Comparison of ENCODE assay signal across 8 mouse cellular contexts in the genomic region with DNA sequence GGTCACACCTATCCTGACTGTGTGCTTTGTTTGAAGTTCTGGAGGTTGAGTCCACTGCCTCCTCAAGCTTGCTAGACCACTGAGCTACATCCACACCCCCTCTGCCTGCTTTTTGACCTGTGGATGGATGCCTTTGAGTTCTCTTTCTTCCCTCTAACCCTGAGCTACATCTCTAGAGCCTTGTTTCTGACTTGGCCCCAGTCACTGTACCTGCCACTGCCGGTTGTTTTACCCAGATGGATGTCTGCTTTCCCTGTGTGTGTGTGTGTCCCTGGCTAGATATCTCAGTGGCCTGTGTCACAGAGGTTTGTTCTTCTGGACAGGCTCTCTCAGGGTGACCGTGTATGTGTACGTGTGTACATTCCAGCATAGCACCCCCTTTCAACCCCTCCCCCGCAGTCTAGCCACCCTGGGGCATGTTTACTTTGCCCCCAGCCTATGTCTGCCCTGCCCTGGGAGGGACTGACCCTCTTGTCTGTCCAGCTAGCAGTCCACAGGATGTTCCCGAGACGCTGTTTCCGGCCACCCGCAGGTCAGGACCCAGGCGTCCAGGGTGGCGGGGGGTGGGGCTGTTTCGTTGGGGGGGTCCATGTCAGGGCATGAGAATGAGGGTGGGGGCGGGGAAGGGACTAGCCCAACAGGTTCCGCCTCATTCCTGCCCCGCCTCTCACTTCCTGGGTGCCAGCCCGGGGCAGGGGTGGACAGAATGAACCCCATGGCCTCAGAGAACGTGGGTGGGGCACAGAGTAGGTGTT. TPM values are rescaled to one million over a fixed set of nuclear protein-coding genes. Genes with fewer than 3 reads are reported as not detected.
DNase-seq lines count a peak whose midpoint lies in the region; ATAC-seq lines count a peak whose summit lies in the region.

No protein-coding gene starts in this region.

- H3K9me3 ChIP-seq in heart, embryonic 16.5 days (replicated peaks; ENCODE audit: control insufficient read depth, low read length) = no peaks in the 10 kb centered on the region
- no peaks in the 10 kb centered on the region for H3K9me3 ChIP-seq in midbrain, embryonic 11.5 days (ENCODE audit: control insufficient read depth, low read length)

- 12% methylated on average over 16 of the region's 16 CpGs for WGBS in heart, embryonic 16.5 days
- WGBS in midbrain, embryonic 11.5 days = 15% methylated on average over 16 of the region's 16 CpGs

- peak overlapping the region; percentile 72 for H3K27ac ChIP-seq in heart, embryonic 16.5 days (ENCODE audit: low read length)
- H3K27ac ChIP-seq in midbrain, embryonic 11.5 days (ENCODE audit: low read depth, low read length) = no peak overlapping the region

- no peak overlapping the region for H3K4me3 ChIP-seq in heart, embryonic 16.5 days (ENCODE audit: low read length)
- H3K4me3 ChIP-seq in midbrain, embryonic 11.5 days (ENCODE audit: low read depth, low read length) = no peak overlapping the region

- DNase-seq in cerebellum, adult 9-11 months = peak; percentile 66
- DNase-seq in adrenal gland, postnatal 14 days = peak; percentile 67
- peak; percentile 68 to 77 for DNase-seq in kidney, postnatal 4 days
- DNase-seq in midbrain, embryonic 11.5 days (ENCODE audit: low spot score, missing footprints) = peak; percentile 64
- no peak for DNase-seq in right cerebral cortex, postnatal 36 days (ENCODE audit: low spot score in 2 of 2)
- DNase-seq in frontal cortex, adult 2 months (ENCODE audit: extremely low spot score in 1 of 2, low spot score in 1 of 2) = no peak

- no peak for ATAC-seq in cerebellum, adult (ENCODE audit: insufficient number of reproducible peaks, low FRiP score, low TSS enrichment)
- no peak for ATAC-seq in heart, embryonic 16.5 days (replicated peaks; ENCODE audit: extremely low read depth, insufficient read depth, low FRiP score)
- no peak for ATAC-seq in midbrain, embryonic 11.5 days (ENCODE audit: low FRiP score)

- H3K36me3 ChIP-seq in heart, embryonic 16.5 days (ENCODE audit: control insufficient read depth, insufficient read depth) = no peaks in the 10 kb centered on the region
- no peaks in the 10 kb centered on the region for H3K36me3 ChIP-seq in midbrain, embryonic 11.5 days (ENCODE audit: control insufficient read depth, insufficient read depth, low read length)

- peak overlapping the region; percentile 5; the same call in 1 of the 2 replicates for H3K9ac ChIP-seq in heart, embryonic 16.5 days (ENCODE audit: low read length)
- H3K9ac ChIP-seq in midbrain, embryonic 11.5 days (ENCODE audit: low read length) = peak overlapping the region; percentile 64; the same call in 1 of the 2 replicates

- H3K4me1 ChIP-seq in heart, embryonic 16.5 days (ENCODE audit: control insufficient read depth, insufficient read depth, low read length) = peaks cover 46% of the 10 kb centered on the region
- H3K4me1 ChIP-seq in midbrain, embryonic 11.5 days (ENCODE audit: control insufficient read depth, insufficient read depth, low read length) = peaks cover 26% of the 10 kb centered on the region

- H3K4me2 ChIP-seq in heart, embryonic 16.5 days (ENCODE audit: low read depth, low read length) = peak overlapping the region; percentile 97
- H3K4me2 ChIP-seq in midbrain, embryonic 11.5 days = peak overlapping the region; percentile 95

- H3K27me3 ChIP-seq in heart, embryonic 16.5 days (ENCODE audit: control insufficient read depth, insufficient read depth, low read length) = no peaks in the 10 kb centered on the region
- H3K27me3 ChIP-seq in midbrain, embryonic 11.5 days (ENCODE audit: control insufficient read depth, insufficient read depth, low read length) = peaks cover 17% of the 10 kb centered on the region

RNA-seq across cellular contexts. Expression of a gene that starts 5.9 kb away (rescaled TPM):
- 5.8 and 6.9 TPM in 2 replicates for total RNA-seq in adrenal gland, postnatal 14 days (2021)
- polyA plus RNA-seq in heart, embryonic 16.5 days (2015; fragmentation: Nextera tagmentation; extraction: Ambion mirVana) = 8.9 and 9.1 TPM in 2 replicates
- polyA plus RNA-seq in midbrain, embryonic 11.5 days (2014; fragmentation: Nextera tagmentation; extraction: Ambion mirVana) = 11.4 and 11.8 TPM in 2 replicates
- polyA plus RNA-seq in frontal cortex, adult 2 months (2012; rRNA removed) = 20.7 and 26.0 TPM in 2 replicates

RNA-seq across cellular contexts. Expression of a gene that starts 6.0 kb away (rescaled TPM):
- 58.3 and 211 TPM in 2 replicates for total RNA-seq in adrenal gland, postnatal 14 days (2021)
- 11.7 and 15.3 TPM in 2 replicates for polyA plus RNA-seq in heart, embryonic 16.5 days (2015; fragmentation: Nextera tagmentation; extraction: Ambion mirVana)
- polyA plus RNA-seq in midbrain, embryonic 11.5 days (2014; fragmentation: Nextera tagmentation; extraction: Ambion mirVana) = 3.4 and 4.5 TPM in 2 replicates
- polyA plus RNA-seq in frontal cortex, adult 2 months (2012; rRNA removed) = 52.0 and 106 TPM in 2 replicates

RNA-seq across cellular contexts. Expression of a gene that starts 14.9 kb away (rescaled TPM):
- total RNA-seq in adrenal gland, postnatal 14 days (2021) = 88.3 and 96.4 TPM in 2 replicates
- polyA plus RNA-seq in heart, embryonic 16.5 days (2015; fragmentation: Nextera tagmentation; extraction: Ambion mirVana) = 80.2 and 82.7 TPM in 2 replicates
- 113 and 121 TPM in 2 replicates for polyA plus RNA-seq in midbrain, embryonic 11.5 days (2014; fragmentation: Nextera tagmentation; extraction: Ambion mirVana)
- 37.5 and 39.7 TPM in 2 replicates for polyA plus RNA-seq in frontal cortex, adult 2 months (2012; rRNA removed)

RNA-seq across cellular contexts. Expression of a gene that starts 15.1 kb away (rescaled TPM):
- 532 and 572 TPM in 2 replicates for total RNA-seq in adrenal gland, postnatal 14 days (2021)
- polyA plus RNA-seq in heart, embryonic 16.5 days (2015; fragmentation: Nextera tagmentation; extraction: Ambion mirVana) = 591 and 662 TPM in 2 replicates
- 1,298 and 1,349 TPM in 2 replicates for polyA plus RNA-seq in midbrain, embryonic 11.5 days (2014; fragmentation: Nextera tagmentation; extraction: Ambion mirVana)
- polyA plus RNA-seq in frontal cortex, adult 2 months (2012; rRNA removed) = 318 and 332 TPM in 2 replicates

RNA-seq across cellular contexts. Expression of a gene that starts 15.2 kb away (rescaled TPM):
- total RNA-seq in adrenal gland, postnatal 14 days (2021) = 2.1 TPM in 1 of 2 replicates, not detected in the other
- not detected in 2 replicates for polyA plus RNA-seq in heart, embryonic 16.5 days (2015; fragmentation: Nextera tagmentation; extraction: Ambion mirVana)
- polyA plus RNA-seq in midbrain, embryonic 11.5 days (2014; fragmentation: Nextera tagmentation; extraction: Ambion mirVana) = not detected in 2 replicates
- polyA plus RNA-seq in frontal cortex, adult 2 months (2012; rRNA removed) = not detected in 2 replicates

Comparison
In these comparisons a context has a peak if more than half of its experiments do, and no peak if none do; other contexts are left out.
1. DNase-seq: peak in cerebellum, adult 9-11 months (single experiment), adrenal gland, postnatal 14 days (single experiment), kidney, postnatal 4 days (2 of 2) and midbrain, embryonic 11.5 days (single experiment); none in right cerebral cortex, postnatal 36 days (0 of 2) and frontal cortex, adult 2 months (0 of 2).